Mouse (Mus musculus) liver, adult 2 months (tissue): ENCODE data around the gene Ino80b.

Experiments used
- CTCF ChIP-seq: fragments of 200-500 bp; IDR thresholded peaks from 2 replicates; pipeline ENCODE4 v1.5.1; 2011; ENCODE audit warnings: low read depth, low read length, control low read depth
- POLR2A ChIP-seq: fragments of 200-500 bp; IDR thresholded peaks from 2 replicates; pipeline ENCODE4 v1.6.1; 2011; ENCODE audit warnings: low read length, control low read depth; ENCODE audit not compliant: insufficient read depth; ENCODE audit errors: extremely low read depth

DNA sequence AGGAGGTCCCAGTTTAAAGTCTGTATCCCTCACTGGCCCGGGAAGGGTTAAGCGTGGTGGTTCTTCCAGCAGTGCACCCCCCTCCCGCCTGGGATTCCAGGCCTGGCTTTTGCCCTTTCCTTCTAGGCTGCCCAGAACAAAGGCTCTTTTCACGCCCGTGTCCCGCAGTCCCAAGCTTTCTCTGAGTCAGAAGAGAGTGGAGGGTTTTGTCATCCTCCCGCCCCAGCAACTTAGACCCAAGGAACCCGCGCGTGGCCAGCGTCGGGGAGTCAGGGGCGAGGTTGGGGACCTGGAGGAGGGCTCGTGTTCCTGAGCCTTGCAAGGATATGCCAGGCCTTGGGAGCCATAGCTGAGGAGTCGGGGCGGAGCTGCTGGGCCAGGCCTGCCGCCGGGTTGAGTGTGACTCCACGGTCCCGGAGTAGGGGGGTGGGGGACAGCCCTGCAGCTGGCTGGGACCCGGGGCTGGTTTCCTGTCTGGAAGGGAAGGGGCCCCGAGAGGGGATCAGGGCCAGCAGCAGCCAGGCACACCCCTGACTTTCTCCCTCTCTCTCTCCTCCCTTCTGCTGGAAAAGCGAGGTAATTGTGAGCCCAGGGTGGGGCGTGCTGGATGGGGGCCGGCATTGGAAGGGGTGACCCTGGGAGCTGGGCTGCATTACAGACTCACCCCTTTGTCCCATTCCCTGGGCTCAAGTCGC lies 11.8 kb upstream of the Ino80b start:
- TF ChIP-seq POLR2A (no peak), CTCF (no peak)
